Mouse (Mus musculus) cerebellum, adult 2 months (tissue): ENCODE data around the gene Spty2d1.

Experiments used
- CTCF ChIP-seq: fragments of 200-500 bp; IDR thresholded peaks from 2 replicates; pipeline ENCODE4 v1.5.1; 2011; ENCODE audit warnings: low read depth, mild to moderate bottlenecking, control low read depth, low read length, moderate library complexity, borderline replicate concordance; ENCODE audit not compliant: insufficient read depth
- POLR2A ChIP-seq: fragments of 200-500 bp; IDR thresholded peaks from 2 replicates; pipeline ENCODE4 v1.6.1; 2011; ENCODE audit warnings: low read length, control low read depth, borderline replicate concordance; ENCODE audit not compliant: insufficient read depth

DNA sequence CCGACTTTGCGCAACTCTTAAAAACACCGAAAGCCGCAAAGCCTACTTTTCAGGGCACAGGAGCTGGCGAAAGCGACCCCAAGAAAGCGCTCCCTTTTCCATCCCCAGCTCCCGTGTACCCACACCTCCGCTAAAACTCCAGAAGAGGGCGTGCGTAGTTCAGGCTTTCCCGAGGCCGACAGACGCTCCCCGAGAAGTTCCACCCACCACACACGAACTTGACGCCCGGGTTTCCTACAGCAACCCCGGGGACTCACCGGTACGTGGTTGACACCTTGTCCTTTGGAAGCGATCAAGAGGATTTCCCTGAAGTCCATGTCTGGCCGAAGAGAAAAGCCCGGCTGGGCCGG lies 418 bp downstream of the Spty2d1 start:
- TF ChIP-seq POLR2A = no peak
- TF ChIP-seq CTCF = peak; percentile 45; the same call in 1 of the 2 replicates
